Mouse (Mus musculus) Patski (cell line): Measurements from ENCODE around the gene Rnf151. TPM values are rescaled to one million over a fixed set of nuclear protein-coding genes. Genes with fewer than 3 reads are reported as not detected.
A peak's percentile ranks its signal among the peaks of the same experiment; 100 is the strongest.
"Not testable (repeated sequence)": the region's sequence is repeated elsewhere in the genome, so short reads cannot be mapped to it uniquely, and the experiment has no call there.

Experiments
- ATAC-seq: fragments of 100-300 bp; one replicate; pipeline ENCODE4 v1.8.0; 2021
- CTCF ChIA-PET: fragments of 350-600 bp; sonication (Branson Sonifier 250); formaldehyde crosslinking; loops from one replicate; lab custom pipeline; 2022; ENCODE audit warnings: inconsistent platforms; lab: Charles Lee
- POLR2A ChIA-PET: fragments of 350-600 bp; sonication (Branson Sonifier 250); formaldehyde crosslinking; loops from one replicate; lab custom pipeline; 2022; ENCODE audit warnings: antibody characterized with exemption, inconsistent platforms; lab: Charles Lee
- DNase-seq: peaks from one replicate; pipeline ENCODE4 v3.0.0-alpha.2; 2011; ENCODE audit warnings: low read depth, low spot score
- H3K27me3 ChIP-seq: fragments of 371-371 bp; one replicate; pipeline ENCODE4 v1.5.1; 2021
- CTCF ChIP-seq: fragments of 100-300 bp; IDR thresholded peaks from one replicate; pipeline ENCODE4 v1.5.1; 2021
- in situ Hi-C: fragments of 300-500 bp; cut with MboI; formaldehyde crosslinking; loops from 3 replicates; pipeline ENCODE4 v1.11.1; 2018; ENCODE audit warnings: low pct_unique_long_range_greater_than_20kb, mixed read lengths
- polyA plus RNA-seq: library from polyadenylated mRNA; unstranded; gene quantifications from one replicate; pipeline ENCODE4 v1.2.3, GENCODE M21; 2021

Rnf151 gene
- polyA plus RNA-seq, 1 experiment from 2014 or later = 0.08 TPM

- no peaks in the 10 kb centered on the region for H3K27me3 ChIP-seq
- in situ Hi-C loops = no loop called here
- ChIA-PET CTCF (interaction anchor here (1.1 to 1.7 kb wide), 4 partner anchors 35 to 133 kb away, joined by 3 to 4 read pairs (median 4); partner anchors contain the start of genes Nthl1, Tbl3 and Tsc2), POLR2A (interaction anchor here (1.1 to 2.0 kb wide), 2 partner anchors 19 to 50 kb away, joined by 3 to 7 read pairs; partner anchors contain the start of gene Syngr3)
- DNase-seq (no peak), ATAC-seq (no peak)
- no peak for TF ChIP-seq CTCF
Observed at GRCm38 (mm10) chr17:24671346-24671745, 46.5 kb downstream of the Rnf151 start.

DNA sequence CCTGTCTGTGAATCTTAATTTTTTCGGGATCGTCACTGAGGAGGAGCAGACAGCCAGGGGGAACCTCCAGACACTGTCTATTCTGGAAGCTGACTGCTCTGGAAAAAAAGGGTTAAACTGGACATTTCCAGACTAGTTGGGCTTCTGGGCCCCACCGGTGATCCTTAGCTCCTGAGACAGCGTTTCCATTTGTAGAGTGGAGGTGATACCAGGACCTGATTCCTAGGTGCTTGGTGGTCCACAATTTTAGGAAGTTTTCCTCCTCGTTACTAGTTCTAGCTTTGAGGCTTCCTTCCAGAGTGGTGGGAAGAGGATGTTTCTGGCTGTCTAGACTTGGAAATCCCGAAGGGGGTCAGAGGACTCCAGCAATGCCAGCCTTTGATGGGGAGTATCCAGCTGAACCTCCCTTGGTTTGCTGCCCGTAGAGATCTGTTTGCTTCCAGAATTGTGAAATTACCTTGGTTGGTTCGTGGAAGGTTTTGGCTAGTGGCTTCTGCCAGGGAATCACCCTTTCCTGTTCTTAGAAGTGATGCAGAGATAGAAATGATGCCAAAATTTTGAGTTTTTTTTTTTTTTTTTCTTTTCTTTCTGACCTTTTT is 47.5 kb downstream of the Rnf151 start:
- H3K27me3 ChIP-seq = no peaks in the 10 kb centered on the region
- no peak for TF ChIP-seq CTCF
- DNase-seq (no peak), ATAC-seq (no peak)
- in situ Hi-C loops = no loop called here
- ChIA-PET POLR2A (interaction anchor here (0.8 to 2.0 kb wide), 9 partner anchors 15 to 197 kb away, joined by 3 to 7 read pairs (median 4); partner anchors contain the start of genes Nthl1, Syngr3, Tbl3 and Tsc2), CTCF (interaction anchor here (1.1 to 1.7 kb wide), 5 partner anchors 19 to 198 kb away, joined by 3 to 5 read pairs (median 4); partner anchors contain the start of genes Nthl1 and Tsc2)

DNA sequence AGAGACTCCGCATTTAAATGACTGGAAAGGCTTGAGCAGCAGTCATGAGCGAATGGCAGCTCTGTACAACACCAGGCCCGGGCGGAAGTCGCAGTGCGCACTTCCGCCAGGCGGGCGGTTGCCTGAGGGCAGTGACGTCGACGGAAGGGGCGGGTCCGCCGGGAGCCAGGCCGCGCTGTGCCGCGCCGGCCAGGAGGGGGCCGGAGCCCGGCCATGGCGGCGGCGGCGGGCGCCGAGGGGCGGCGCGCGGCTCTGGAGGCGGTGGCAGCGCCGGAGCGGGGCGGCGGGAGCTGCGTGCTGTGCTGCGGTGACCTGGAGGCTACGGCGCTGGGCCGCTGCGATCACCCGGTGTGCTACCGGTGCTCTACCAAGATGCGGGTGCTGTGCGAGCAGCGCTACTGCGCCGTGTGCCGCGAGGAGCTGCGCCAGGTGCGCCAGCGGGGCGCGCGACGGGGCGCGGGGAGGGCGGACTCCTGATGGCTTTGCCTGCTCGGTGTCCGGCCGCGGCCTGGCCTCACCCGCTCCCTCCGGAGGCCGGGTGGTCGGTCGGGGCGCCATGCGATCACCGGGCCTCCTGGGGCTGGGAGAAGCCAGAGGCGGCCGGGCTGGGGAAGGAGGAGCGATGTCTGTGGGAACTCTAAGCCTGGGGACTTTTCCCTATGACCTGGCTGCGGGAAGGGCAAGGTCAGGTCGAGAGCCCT is 48.2 kb downstream of the Rnf151 start, which contains the start of gene Zfp598:
Zfp598 (plus strand) TSS at position 143 of the 701 bp plus-strand sequence.
- no peak for TF ChIP-seq CTCF
- no peaks in the 10 kb centered on the region for H3K27me3 ChIP-seq
- ATAC-seq = peak; percentile 85
- POLR2A ChIA-PET = interaction anchor here (0.7 to 2.0 kb wide), 9 partner anchors 12 to 197 kb away, joined by 3 to 7 read pairs (median 4); partner anchors contain the start of genes Nthl1, Syngr3, Tbl3 and Tsc2
- in situ Hi-C loops = no loop called here
- CTCF ChIA-PET = interaction anchor here (0.9 to 1.7 kb wide), 9 partner anchors 8 to 197 kb away, joined by 3 to 5 read pairs (median 3); partner anchors contain the start of genes Nthl1, Traf7 and Tsc2
- peak; percentile 51 for DNase-seq

- DNase-seq, ATAC-seq, H3K27me3 ChIP-seq, in situ Hi-C loops: not testable (repeated sequence)
- CTCF ChIA-PET = interaction anchor here (0.9 to 2.9 kb wide), 9 partner anchors 8 to 197 kb away, joined by 3 to 14 read pairs (median 3); partner anchors contain the start of genes Nthl1, Traf7 and Tsc2
- POLR2A ChIA-PET = interaction anchor here (0.6 to 1.7 kb wide), 6 partner anchors 12 to 196 kb away, joined by 3 to 4 read pairs (median 4); partner anchors contain the start of gene Tbl3
Observed at GRCm38 (mm10) chr17:24669214-24669544, 48.7 kb downstream of the Rnf151 start.

GRCm38 (mm10) chr17:24667416-24667815 is 50.4 kb downstream of the Rnf151 start:
- ChIA-PET POLR2A (interaction anchor here (1.0 kb wide), 1 partner anchor 10 kb away, joined by 3 read pairs; no protein-coding TSS in a partner anchor), CTCF (interaction anchor here (0.7 to 2.9 kb wide), 15 partner anchors 9 to 206 kb away, joined by 3 to 14 read pairs (median 3); partner anchors contain the start of genes Nthl1, Slc9a3r2 and Tsc2)
- ATAC-seq (no peak), DNase-seq (no peak)
- peak; percentile 86 for TF ChIP-seq CTCF
- in situ Hi-C loops = no loop called here
- H3K27me3 ChIP-seq = no peaks in the 10 kb centered on the region

DNA sequence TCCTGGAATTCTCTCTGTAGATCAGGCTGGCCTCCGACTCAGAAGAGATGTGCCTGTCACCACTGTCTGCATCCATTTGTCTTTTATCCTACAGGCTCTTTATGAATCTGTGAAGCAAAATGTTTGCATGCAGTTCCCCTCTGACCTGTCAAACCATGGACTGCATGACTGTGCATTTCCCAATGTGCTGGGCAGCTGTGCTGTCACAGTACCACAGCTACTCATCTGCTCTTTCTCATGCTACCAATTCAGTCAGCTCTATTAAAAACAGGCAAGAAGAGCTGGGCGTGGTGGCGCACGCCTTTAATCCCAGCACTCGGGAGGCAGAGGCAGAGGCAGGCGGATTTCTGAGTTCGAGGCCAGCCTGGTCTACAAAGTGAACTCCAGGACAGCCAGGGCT is 50.9 kb downstream of the Rnf151 start:
- in situ Hi-C loops, H3K27me3 ChIP-seq, DNase-seq, ATAC-seq: not testable (repeated sequence)
- ChIA-PET POLR2A (interaction anchor here (0.8 to 1.0 kb wide), 2 partner anchors 10 to 15 kb away, joined by 3 read pairs; no protein-coding TSS in a partner anchor), CTCF (interaction anchor here (0.7 to 2.9 kb wide), 12 partner anchors 9 to 137 kb away, joined by 3 to 14 read pairs (median 4); partner anchors contain the start of gene Slc9a3r2)

Other genes with a start within 250 kb of the Rnf151 start
- 36.9 TPM for gene E4f1, start 247.8 kb downstream of the Rnf151 start, polyA plus RNA-seq
- 41.3 TPM for gene Pgp, start 247.7 kb downstream of the Rnf151 start, polyA plus RNA-seq
- 0.06 TPM for gene Bricd5, start 244.2 kb downstream of the Rnf151 start, polyA plus RNA-seq
- gene Mlst8, start 239.0 kb downstream of the Rnf151 start, polyA plus RNA-seq = 23.1 TPM
- 1.0 TPM for gene Caskin1, start 229.5 kb downstream of the Rnf151 start, polyA plus RNA-seq
- gene Traf7, start 190.1 kb downstream of the Rnf151 start, polyA plus RNA-seq = 154 TPM
- 0.40 TPM for gene Rab26, start 183.9 kb downstream of the Rnf151 start, polyA plus RNA-seq
- 41.0 TPM for gene Pkd1, start 168.2 kb downstream of the Rnf151 start, polyA plus RNA-seq
- 93.5 TPM for gene Tsc2, start 85.4 kb downstream of the Rnf151 start, polyA plus RNA-seq
- 33.4 TPM for gene Nthl1, start 85.4 kb downstream of the Rnf151 start, polyA plus RNA-seq
- 32.3 TPM for gene Slc9a3r2, start 67.7 kb downstream of the Rnf151 start, polyA plus RNA-seq
- gene Npw, start 59.6 kb downstream of the Rnf151 start, polyA plus RNA-seq = not detected
- 48.0 TPM for gene Zfp598, start 48.4 kb downstream of the Rnf151 start, polyA plus RNA-seq
- gene Syngr3, start 28.1 kb downstream of the Rnf151 start, polyA plus RNA-seq = 2.7 TPM
- gene Gfer, start 21.9 kb downstream of the Rnf151 start, polyA plus RNA-seq = 47.6 TPM
- gene Noxo1, start 21.8 kb downstream of the Rnf151 start, polyA plus RNA-seq = 2.4 TPM
- gene Tbl3, start 10.4 kb downstream of the Rnf151 start, polyA plus RNA-seq = 66.1 TPM
- gene Rps2, start 53 bp upstream of the Rnf151 start, polyA plus RNA-seq = 1,141 TPM
- gene Ndufb10, start 6.4 kb upstream of the Rnf151 start, polyA plus RNA-seq = 362 TPM
- 0.15 TPM for gene Rpl3l, start 9.8 kb upstream of the Rnf151 start, polyA plus RNA-seq
- 100 TPM for gene Msrb1, start 18.6 kb upstream of the Rnf151 start, polyA plus RNA-seq
- 2.9 TPM for gene Hs3st6, start 34.9 kb upstream of the Rnf151 start, polyA plus RNA-seq
- 0.09 TPM for gene Meiob, start 86.2 kb upstream of the Rnf151 start, polyA plus RNA-seq
- 116 TPM for gene Hagh, start 122.1 kb upstream of the Rnf151 start, polyA plus RNA-seq
- gene Fahd1, start 132.3 kb upstream of the Rnf151 start, polyA plus RNA-seq = 41.2 TPM
- 0.12 TPM for gene Igfals, start 147.9 kb upstream of the Rnf151 start, polyA plus RNA-seq
- gene Nubp2, start 168.3 kb upstream of the Rnf151 start, polyA plus RNA-seq = 49.8 TPM
- gene Spsb3, start 168.6 kb upstream of the Rnf151 start, polyA plus RNA-seq = 32.4 TPM
- 21.4 TPM for gene Eme2, start 177.0 kb upstream of the Rnf151 start, polyA plus RNA-seq
- gene Mrps34, start 177.1 kb upstream of the Rnf151 start, polyA plus RNA-seq = 115 TPM
- gene Nme3, start 178.4 kb upstream of the Rnf151 start, polyA plus RNA-seq = 39.8 TPM
- gene Mapk8ip3, start 218.9 kb upstream of the Rnf151 start, polyA plus RNA-seq = 66.3 TPM
- gene Jpt2, start 242.6 kb upstream of the Rnf151 start, polyA plus RNA-seq = 50.2 TPM